Mouse (Mus musculus) central nervous system, embryonic 11.5 days (tissue): ENCODE data around the gene Rps21. TPM values are rescaled to one million over a fixed set of nuclear protein-coding genes. Genes with fewer than 3 reads are reported as not detected.

ENCODE experiments used
- polyA plus RNA-seq: library from polyadenylated mRNA; depleted of rRNA; stranded (reverse); fragments of >200 nt; gene quantifications from 2 replicates; pipeline ENCODE4 v1.2.3, GENCODE M21; 2012; rRNA removed

Rps21 gene
- 1,280 and 3,511 TPM in 2 replicates for polyA plus RNA-seq

GRCm38 (mm10) chr2:180257001-180257521, at the start of gene Rps21:
Gene Rps21 (plus strand): TSS chr2:180257377.

GRCm38 (mm10) chr2:180225762-180226378, 31.3 kb upstream of the Rps21 start, which contains the start of gene Lama5:
Gene Lama5 (minus strand): TSS chr2:180225859.

GRCm38 (mm10) chr2:180273394-180274244, 16.4 kb downstream of the Rps21 start, which contains the start of gene Cables2:
Gene Cables2 (minus strand): TSS chr2:180273496.

GRCm38 (mm10) chr2:180289440-180290108, 32.4 kb downstream of the Rps21 start, which contains the start of gene Rbbp8nl:
Gene Rbbp8nl (minus strand): TSS chr2:180289879.

Other genes starting within 250 kb of the Rps21 start
- 139 and 142 TPM in 2 replicates for gene Lsm14b, start 232.4 kb upstream of the Rps21 start, polyA plus RNA-seq
- 428 and 481 TPM in 2 replicates for gene Psma7, start 214.9 kb upstream of the Rps21 start, polyA plus RNA-seq
- gene Ss18l1, start 214.9 kb upstream of the Rps21 start, polyA plus RNA-seq = 11.0 and 19.2 TPM in 2 replicates
- 30.3 and 44.3 TPM in 2 replicates for gene Mtg2, start 186.8 kb upstream of the Rps21 start, polyA plus RNA-seq
- 6.2 TPM in 2 replicates for gene Hrh3, start 152.9 kb upstream of the Rps21 start, polyA plus RNA-seq
- 23.3 and 24.7 TPM in 2 replicates for gene Osbpl2, start 138.1 kb upstream of the Rps21 start, polyA plus RNA-seq
- 91.3 and 116 TPM in 2 replicates for gene Adrm1, start 85.9 kb upstream of the Rps21 start, polyA plus RNA-seq
- gene Lama5, start 31.5 kb upstream of the Rps21 start, polyA plus RNA-seq = 5.6 and 16.0 TPM in 2 replicates
- gene Cables2, start 16.1 kb downstream of the Rps21 start, polyA plus RNA-seq = 19.3 and 32.7 TPM in 2 replicates
- 0.13 and 0.19 TPM in 2 replicates for gene Rbbp8nl, start 32.5 kb downstream of the Rps21 start, polyA plus RNA-seq
- 0.47 and 1.9 TPM in 2 replicates for gene Gata5, start 77.3 kb downstream of the Rps21 start, polyA plus RNA-seq
- 3.9 and 4.9 TPM in 2 replicates for gene Slco4a1, start 198.9 kb downstream of the Rps21 start, polyA plus RNA-seq
- gene Ntsr1, start 242.6 kb downstream of the Rps21 start, polyA plus RNA-seq = 0.12 and 0.67 TPM in 2 replicates